Mouse (Mus musculus): ENCODE measurements around the gene Gm28374. TPM values are rescaled to one million over a fixed set of nuclear protein-coding genes. Genes with fewer than 3 reads are reported as not detected.
"Not testable (repeated sequence)": the region's sequence is repeated elsewhere in the genome, so short reads cannot be mapped to it uniquely, and the experiment has no call there.

Gm28374 gene
- polyA plus RNA-seq, 1 experiment from 2014 or later, result 0.67 TPM

- no peak for ATAC-seq (ENCODE audit: insufficient read depth)
- no peak overlapping the region for H3K9ac ChIP-seq
- H3K36me3 ChIP-seq (replicated peaks), result peaks cover 75% of the 10 kb centered on the region
- H3K4me3 ChIP-seq (replicated peaks), result no peak overlapping the region
- no peaks in the 10 kb centered on the region for H3K9me3 ChIP-seq (replicated peaks)
- 73% methylated on average over 5 of the region's 5 CpGs for WGBS (ENCODE audit: insufficient replicate concordance)
- peaks cover 37% of the 10 kb centered on the region for H3K4me1 ChIP-seq (replicated peaks)
- H3K4me2 ChIP-seq, result no peak overlapping the region
- no peaks in the 10 kb centered on the region for H3K27me3 ChIP-seq
- no peak overlapping the region for H3K27ac ChIP-seq (replicated peaks)
These were observed 27.8 kb downstream of the Gm28374 start for GRCm38 (mm10) chr19:6054296-6054695.

GRCm38 (mm10) chr19:6052516-6052915, 29.5 kb downstream of the Gm28374 start:
- no peak overlapping the region for H3K9ac ChIP-seq
- H3K9me3 ChIP-seq (replicated peaks), result no peaks in the 10 kb centered on the region
- no peak overlapping the region for H3K4me2 ChIP-seq
- ATAC-seq (ENCODE audit: insufficient read depth), result no peak
- H3K27me3 ChIP-seq, result no peaks in the 10 kb centered on the region
- 83% methylated on average over 7 of the region's 7 CpGs for WGBS (ENCODE audit: insufficient replicate concordance)
- peaks cover 80% of the 10 kb centered on the region for H3K36me3 ChIP-seq (replicated peaks)
- H3K27ac ChIP-seq (replicated peaks), result no peak overlapping the region
- no peak overlapping the region for H3K4me3 ChIP-seq (replicated peaks)
- H3K4me1 ChIP-seq (replicated peaks), result peaks cover 45% of the 10 kb centered on the region

- no peak for ATAC-seq (ENCODE audit: insufficient read depth)
- Histone ChIP-seq H3K27ac (replicated peaks) (peak overlapping the region; percentile 99), H3K9ac (peak overlapping the region; percentile 73), H3K4me2 (peak overlapping the region; percentile 77), H3K4me1 (replicated peaks) (peaks cover 54% of the 10 kb centered on the region), H3K36me3 (replicated peaks) (peaks cover 60% of the 10 kb centered on the region), H3K27me3 (no peaks in the 10 kb centered on the region), H3K4me3 (replicated peaks) (peak overlapping the region; percentile 87), H3K9me3 (replicated peaks) (no peaks in the 10 kb centered on the region)
- 48% methylated on average over 11 of the region's 11 CpGs for WGBS (ENCODE audit: insufficient replicate concordance)
These were observed 33.2 kb downstream of the Gm28374 start for GRCm38 (mm10) chr19:6048681-6049410.

- Histone ChIP-seq H3K27me3 (no peaks in the 10 kb centered on the region), H3K4me3 (replicated peaks) (peak overlapping the region; percentile 87), H3K27ac (replicated peaks) (peak overlapping the region; percentile 99), H3K4me1 (replicated peaks) (peaks cover 48% of the 10 kb centered on the region), H3K4me2 (peak overlapping the region; percentile 77), H3K9me3 (replicated peaks) (no peaks in the 10 kb centered on the region), H3K9ac (peak overlapping the region; percentile 73), H3K36me3 (replicated peaks) (peaks cover 50% of the 10 kb centered on the region)
- ATAC-seq (ENCODE audit: insufficient read depth), result no peak
- 73% methylated on average over 8 of the region's 8 CpGs for WGBS (ENCODE audit: insufficient replicate concordance)
These were observed 34.2 kb downstream of the Gm28374 start for GRCm38 (mm10) chr19:6047899-6048166.

- ATAC-seq (ENCODE audit: insufficient read depth), result peak; percentile 7
- peak overlapping the region; percentile 73 for H3K9ac ChIP-seq
- peaks cover 48% of the 10 kb centered on the region for H3K4me1 ChIP-seq (replicated peaks)
- H3K4me2 ChIP-seq, result peak overlapping the region; percentile 77
- peak overlapping the region; percentile 99 for H3K27ac ChIP-seq (replicated peaks)
- H3K36me3 ChIP-seq (replicated peaks), result peaks cover 45% of the 10 kb centered on the region
- no peaks in the 10 kb centered on the region for H3K9me3 ChIP-seq (replicated peaks)
- no peaks in the 10 kb centered on the region for H3K27me3 ChIP-seq
- 1% methylated on average over 44 of the region's 44 CpGs for WGBS (ENCODE audit: insufficient replicate concordance)
- H3K4me3 ChIP-seq (replicated peaks), result peak overlapping the region; percentile 87
These were observed 34.7 kb downstream of the Gm28374 start for GRCm38 (mm10) chr19:6047154-6047898.

GRCm38 (mm10) chr19:6046294-6047153, 35.5 kb downstream of the Gm28374 start, which contains the start of gene Syvn1:
Syvn1 (plus strand) TSS chr19:6046576.
- under 1% methylated on average over 65 of the region's 65 CpGs for WGBS (ENCODE audit: insufficient replicate concordance)
- Histone ChIP-seq H3K9ac (peak within 1 kb of the TSS; percentile 73), H3K4me2 (peak within 1 kb of the TSS; percentile 77), H3K27me3 (no peaks in the 10 kb centered on the region), H3K4me3 (replicated peaks) (peak within 1 kb of the TSS; percentile 87), H3K27ac (replicated peaks) (peak within 1 kb of the TSS; percentile 99), H3K36me3 (replicated peaks) (peaks cover 37% of the 10 kb centered on the region), H3K9me3 (replicated peaks) (no peaks in the 10 kb centered on the region), H3K4me1 (replicated peaks) (peaks cover 48% of the 10 kb centered on the region)
- peak; percentile 90 for ATAC-seq (ENCODE audit: insufficient read depth)

GRCm38 (mm10) chr19:6045366-6046293, 36.4 kb downstream of the Gm28374 start:
- Histone ChIP-seq H3K4me1 (replicated peaks) (peaks cover 42% of the 10 kb centered on the region), H3K9ac (peak overlapping the region; percentile 73), H3K4me3 (replicated peaks) (peak overlapping the region; percentile 87), H3K4me2 (peak overlapping the region; percentile 77), H3K36me3 (replicated peaks) (peaks cover 28% of the 10 kb centered on the region), H3K27ac (replicated peaks) (peak overlapping the region; percentile 99), H3K9me3 (replicated peaks) (no peaks in the 10 kb centered on the region), H3K27me3 (no peaks in the 10 kb centered on the region)
- peak; percentile 55 for ATAC-seq (ENCODE audit: insufficient read depth)
- 12% methylated on average over 20 of the region's 20 CpGs for WGBS (ENCODE audit: insufficient replicate concordance)

- H3K27me3 ChIP-seq; ATAC-seq (ENCODE audit: insufficient read depth); H3K27ac ChIP-seq (replicated peaks); H3K9me3 ChIP-seq (replicated peaks); H3K4me3 ChIP-seq (replicated peaks); H3K4me2 ChIP-seq; H3K9ac ChIP-seq: not testable (repeated sequence)
- Histone ChIP-seq H3K4me1 (replicated peaks) (peaks cover 36% of the 10 kb centered on the region), H3K36me3 (replicated peaks) (peaks cover 13% of the 10 kb centered on the region)
- WGBS (ENCODE audit: insufficient replicate concordance), result 30% methylated on average over 4 of the region's 4 CpGs
These were observed 38.0 kb downstream of the Gm28374 start for GRCm38 (mm10) chr19:6044102-6044501.

GRCm38 (mm10) chr19:6042293-6042692, 39.8 kb downstream of the Gm28374 start:
- ATAC-seq (ENCODE audit: insufficient read depth), result no peak
- Histone ChIP-seq H3K9me3 (replicated peaks) (no peaks in the 10 kb centered on the region), H3K27ac (replicated peaks) (no peak overlapping the region), H3K4me1 (replicated peaks) (peaks cover 21% of the 10 kb centered on the region), H3K4me3 (replicated peaks) (no peak overlapping the region), H3K4me2 (no peak overlapping the region), H3K27me3 (no peaks in the 10 kb centered on the region), H3K9ac (no peak overlapping the region), H3K36me3 (replicated peaks) (no peaks in the 10 kb centered on the region)
- 75% methylated on average over 9 of the region's 9 CpGs for WGBS (ENCODE audit: insufficient replicate concordance)

- Histone ChIP-seq H3K4me3 (replicated peaks) (no peak overlapping the region), H3K9me3 (replicated peaks) (no peaks in the 10 kb centered on the region), H3K4me2 (no peak overlapping the region), H3K36me3 (replicated peaks) (no peaks in the 10 kb centered on the region), H3K9ac (no peak overlapping the region), H3K4me1 (replicated peaks) (peaks cover 17% of the 10 kb centered on the region), H3K27ac (replicated peaks) (no peak overlapping the region), H3K27me3 (no peaks in the 10 kb centered on the region)
- no peak for ATAC-seq (ENCODE audit: insufficient read depth)
These were observed 42.1 kb downstream of the Gm28374 start for GRCm38 (mm10) chr19:6040002-6040401.
